Mouse (Mus musculus) lung, postnatal 0 days (tissue): ENCODE data around the gene Vat1.

Experiments
- CTCF ChIP-seq: IDR thresholded peaks from 2 replicates; pipeline ENCODE4 v1.5.1; 2016; ENCODE audit warnings: antibody characterized with exemption, mild to moderate bottlenecking
- EP300 ChIP-seq: IDR thresholded peaks from 2 replicates; pipeline ENCODE4 v1.6.1; 2016; ENCODE audit warnings: antibody characterized with exemption, mild to moderate bottlenecking, control low read depth

DNA sequence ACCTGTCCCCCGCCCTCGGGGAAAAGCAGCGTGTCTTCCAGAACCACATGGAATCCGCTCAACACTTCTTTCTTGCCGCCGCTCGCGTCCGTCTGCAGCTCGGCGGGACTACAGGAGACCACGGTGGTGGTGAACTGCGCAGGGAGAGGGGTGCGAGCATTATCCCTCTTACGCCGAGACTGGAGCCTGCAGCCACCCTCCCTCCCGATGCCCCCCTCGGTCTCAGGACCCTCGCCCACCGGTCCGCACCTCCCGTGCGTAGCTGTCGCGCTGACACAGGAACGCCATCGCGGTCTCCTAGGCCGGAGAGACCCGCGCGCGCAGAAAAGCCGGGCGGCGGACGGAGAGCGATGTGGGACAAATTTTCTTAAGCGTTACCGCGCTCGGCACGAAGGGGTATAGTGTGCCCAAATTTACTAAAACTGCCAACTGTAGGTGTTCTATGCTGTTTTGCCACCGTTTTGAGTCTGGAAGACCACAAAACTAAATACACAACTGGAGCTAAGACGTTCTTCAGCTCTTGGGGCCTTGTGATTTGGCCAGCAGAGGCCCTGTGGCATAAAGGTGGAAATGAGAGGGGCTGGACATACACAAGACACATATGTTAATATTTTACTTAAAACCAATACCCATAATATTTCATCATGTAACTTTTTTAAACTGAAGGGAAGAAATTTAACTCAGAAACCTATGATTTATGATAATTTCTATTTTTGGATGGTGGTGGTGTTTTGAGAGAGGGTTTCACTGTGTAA, 48.8 kb downstream of the Vat1 start, which contains the start of gene Aarsd1:
- TF ChIP-seq CTCF (no peak; the same call in 1 of the 2 replicates), EP300 (no peak)
